Mouse (Mus musculus) lung, postnatal 10 days (tissue): Measurements from ENCODE around the gene Ctnnbl1.

Source experiments
- DNase-seq: peaks from one replicate; pipeline ENCODE4 v3.0.0; 2021

Gene Ctnnbl1

GRCm38 (mm10) chr2:157881939-157882338, 144.7 kb downstream of the Ctnnbl1 start:
- DNase-seq, result no peak

- DNase-seq, result no peak
Observed at GRCm38 (mm10) chr2:157887275-157888025, 150.2 kb downstream of the Ctnnbl1 start.

- no peak for DNase-seq
Observed at GRCm38 (mm10) chr2:157891166-157891565, 154.0 kb downstream of the Ctnnbl1 start.

GRCm38 (mm10) chr2:157897131-157897530, 159.9 kb downstream of the Ctnnbl1 start:
- peak; percentile 34 for DNase-seq

GRCm38 (mm10) chr2:157913204-157913636, 176.0 kb downstream of the Ctnnbl1 start:
- DNase-seq, result peak; percentile 88

GRCm38 (mm10) chr2:157913705-157914104, 176.5 kb downstream of the Ctnnbl1 start:
- no peak for DNase-seq

GRCm38 (mm10) chr2:157914105-157914764, 177.0 kb downstream of the Ctnnbl1 start, which contains the start of gene Vstm2l:
Vstm2l (plus strand) TSS chr2:157914653.
- no peak for DNase-seq

- DNase-seq, result no peak
Observed at GRCm38 (mm10) chr2:157914889-157915517, 177.8 kb downstream of the Ctnnbl1 start.

- no peak for DNase-seq
Observed at GRCm38 (mm10) chr2:157918529-157918928, 181.3 kb downstream of the Ctnnbl1 start.

- no peak for DNase-seq
Observed at GRCm38 (mm10) chr2:157921551-157921950, 184.3 kb downstream of the Ctnnbl1 start.

- no peak for DNase-seq
Observed at GRCm38 (mm10) chr2:157923406-157923805, 186.2 kb downstream of the Ctnnbl1 start.

GRCm38 (mm10) chr2:157924504-157924903, 187.3 kb downstream of the Ctnnbl1 start:
- no peak for DNase-seq

GRCm38 (mm10) chr2:157926502-157926901, 189.3 kb downstream of the Ctnnbl1 start:
- no peak for DNase-seq

- no peak for DNase-seq
Observed at GRCm38 (mm10) chr2:157926927-157927326, 189.7 kb downstream of the Ctnnbl1 start.

- no peak for DNase-seq
Observed at GRCm38 (mm10) chr2:157927397-157927796, 190.2 kb downstream of the Ctnnbl1 start.

- DNase-seq, result no peak
Observed at GRCm38 (mm10) chr2:157927815-157928214, 190.6 kb downstream of the Ctnnbl1 start.

GRCm38 (mm10) chr2:157932655-157933054, 195.5 kb downstream of the Ctnnbl1 start:
- no peak for DNase-seq

GRCm38 (mm10) chr2:157935444-157936171, 198.4 kb downstream of the Ctnnbl1 start:
- DNase-seq, result no peak

- no peak for DNase-seq
Observed at GRCm38 (mm10) chr2:157936676-157937075, 199.5 kb downstream of the Ctnnbl1 start.

- no peak for DNase-seq
Observed at GRCm38 (mm10) chr2:157940586-157941185, 203.5 kb downstream of the Ctnnbl1 start.
